Mouse (Mus musculus) MEL (cell line): ENCODE data around the gene Thg1l. TPM values are rescaled to one million over a fixed set of nuclear protein-coding genes. Genes with fewer than 3 reads are reported as not detected.

Source experiments
- DNase-seq: peaks from one replicate; pipeline ENCODE4 v3.0.0; 2011; ENCODE audit warnings: low read depth, low spot score
- H3K27ac ChIP-seq: 2 replicates; pipeline ENCODE4 v1.5.1; 2012; ENCODE audit warnings: low read depth, mild to moderate bottlenecking, control low read depth, low read length, moderate library complexity; ENCODE audit not compliant: control insufficient read depth
- H3K27me3 ChIP-seq, 2 experiments: fragments of 150-350 bp in 1 of 2; sonication (generic) in 1 of 2; 2 replicates each; pipeline ENCODE4 v1.6.1; 2012; ENCODE audit warnings: low read length in 2 of 2, mild to moderate bottlenecking in 2 of 2, improper control_type of control experiment in 1 of 2, moderate library complexity in 1 of 2; ENCODE audit not compliant: insufficient read depth in 2 of 2, control insufficient read depth in 1 of 2
- H3K36me3 ChIP-seq, 2 experiments: 2 replicates each; pipeline ENCODE4 v1.6.1; 2012 to 2014; ENCODE audit warnings: low read length in 2 of 2, improper control_type of control experiment in 1 of 2, inconsistent platforms in 1 of 2, mild to moderate bottlenecking in 1 of 2; ENCODE audit not compliant: insufficient read depth in 2 of 2, control insufficient read depth in 1 of 2
- H3K4me1 ChIP-seq, 2 experiments: fragments of 150-350 bp in 1 of 2; sonication (generic) in 1 of 2; 2 replicates each; pipeline ENCODE4 v1.6.1; 2012; ENCODE audit warnings: low read length in 2 of 2, improper control_type of control experiment in 1 of 2, mild to moderate bottlenecking in 1 of 2; ENCODE audit not compliant: insufficient read depth in 2 of 2, control insufficient read depth in 1 of 2
- H3K4me3 ChIP-seq, 2 experiments: fragments of 150-350 bp in 1 of 2; sonication (generic) in 1 of 2; 2 replicates each; pipeline ENCODE4 v1.5.1; 2012; ENCODE audit warnings: low read depth in 2 of 2, low read length in 2 of 2, mild to moderate bottlenecking in 2 of 2, moderate library complexity in 2 of 2, control low read depth in 1 of 2, improper control_type of control experiment in 1 of 2; ENCODE audit not compliant: control insufficient read depth in 1 of 2, insufficient read depth in 1 of 2
- H3K79me2 ChIP-seq: 2 replicates; pipeline ENCODE4 v1.6.1; 2012; ENCODE audit warnings: mild to moderate bottlenecking, low read length, moderate library complexity; ENCODE audit not compliant: control insufficient read depth, poor library complexity, insufficient read depth
- H3K9ac ChIP-seq: 2 replicates; pipeline ENCODE4 v1.6.1; 2012; ENCODE audit warnings: low read depth, mild to moderate bottlenecking, control low read depth, low read length, moderate library complexity; ENCODE audit not compliant: control insufficient read depth, poor library complexity, severe bottlenecking
- H3K9me3 ChIP-seq: fragments of 150-350 bp; sonication (generic); replicated peaks from 2 replicates; pipeline ENCODE4 v1.6.1; 2012; ENCODE audit warnings: mild to moderate bottlenecking, low read length, improper control_type of control experiment, moderate library complexity; ENCODE audit not compliant: insufficient read depth
- CHD2 ChIP-seq: IDR thresholded peaks from 2 replicates; pipeline ENCODE4 v1.6.1; 2011; ENCODE audit warnings: low read length, improper control_type of control experiment
- CTCF ChIP-seq, 3 experiments: IDR thresholded peaks in 2 of 3; conservative IDR thresholded peaks in 1 of 3; 2 replicates each; pipeline ENCODE4 v1.5.1; 2011 to 2012; ENCODE audit warnings: low read length in 3 of 3, low read depth in 2 of 3, mild to moderate bottlenecking in 2 of 3, improper control_type of control experiment in 1 of 3, inconsistent platforms in 1 of 3, mixed read lengths in 1 of 3, moderate library complexity in 1 of 3; ENCODE audit not compliant: control insufficient read depth in 1 of 3, insufficient read depth in 1 of 3, poor library complexity in 1 of 3, severe bottlenecking in 1 of 3
- E2F4 ChIP-seq: IDR thresholded peaks from 2 replicates; pipeline ENCODE4 v1.6.1; 2011; ENCODE audit warnings: low read depth, low read length, improper control_type of control experiment, borderline replicate concordance
- ELF1 ChIP-seq: IDR thresholded peaks from 2 replicates; pipeline ENCODE4 v1.6.1; 2014; ENCODE audit warnings: low read depth, mild to moderate bottlenecking, inconsistent platforms, low read length, improper control_type of control experiment, moderate library complexity
- EP300 ChIP-seq, 2 experiments: IDR thresholded peaks; 2 replicates each; pipeline ENCODE4 v1.6.1; 2011; ENCODE audit warnings: improper control_type of control experiment in 2 of 2, low read length in 2 of 2, low read depth in 1 of 2, mild to moderate bottlenecking in 1 of 2
- GABPA ChIP-seq: IDR thresholded peaks from 2 replicates; pipeline ENCODE4 v1.6.1; 2012; ENCODE audit warnings: low read depth, mild to moderate bottlenecking, inconsistent platforms, low read length, improper control_type of control experiment, moderate library complexity
- GATA1 ChIP-seq: IDR thresholded peaks from 2 replicates; pipeline ENCODE4 v1.6.1; 2011; ENCODE audit warnings: low read depth, low read length, improper control_type of control experiment
- HCFC1 ChIP-seq: IDR thresholded peaks from 2 replicates; pipeline ENCODE4 v1.6.1; 2012; ENCODE audit warnings: low read depth, mild to moderate bottlenecking, inconsistent platforms, low read length, improper control_type of control experiment, moderate library complexity
- JUND ChIP-seq: IDR thresholded peaks from 2 replicates; pipeline ENCODE4 v1.6.1; 2011; ENCODE audit warnings: low read depth, mild to moderate bottlenecking, improper control_type of control experiment, low read length
- KAT2A ChIP-seq: conservative IDR thresholded peaks from 2 replicates; pipeline ENCODE4 v1.6.1; 2012; ENCODE audit warnings: low read depth, low read length, improper control_type of control experiment, inconsistent platforms
- MAFK ChIP-seq: IDR thresholded peaks from 2 replicates; pipeline ENCODE4 v1.6.1; 2011; ENCODE audit warnings: low read depth, mild to moderate bottlenecking, low read length, improper control_type of control experiment, borderline replicate concordance
- MAX ChIP-seq: IDR thresholded peaks from 2 replicates; pipeline ENCODE4 v1.6.1; 2011; ENCODE audit warnings: low read length, improper control_type of control experiment
- MAZ ChIP-seq: IDR thresholded peaks from 2 replicates; pipeline ENCODE4 v1.6.1; 2012; ENCODE audit warnings: low read depth, mild to moderate bottlenecking, inconsistent platforms, low read length, improper control_type of control experiment
- MEF2A ChIP-seq: IDR thresholded peaks from 2 replicates; pipeline ENCODE4 v1.6.1; 2014; ENCODE audit warnings: low read depth, mild to moderate bottlenecking, inconsistent platforms, low read length, improper control_type of control experiment; ENCODE audit not compliant: poor library complexity, insufficient replicate concordance, severe bottlenecking; ENCODE audit errors: extremely low read depth
- MYB ChIP-seq: IDR thresholded peaks from 2 replicates; pipeline ENCODE4 v1.6.1; 2011; ENCODE audit warnings: mild to moderate bottlenecking, low read depth, low read length, improper control_type of control experiment
- NELFE ChIP-seq: IDR thresholded peaks from 2 replicates; pipeline ENCODE4 v1.6.1; 2011; ENCODE audit warnings: low read depth, low read length, improper control_type of control experiment
- POLR2A ChIP-seq, 2 experiments: IDR thresholded peaks; 2 replicates each; pipeline ENCODE4 v1.6.1; 2011 to 2012; ENCODE audit warnings: low read length in 2 of 2, mild to moderate bottlenecking in 2 of 2, control low read depth in 1 of 2, improper control_type of control experiment in 1 of 2, low read depth in 1 of 2, moderate library complexity in 1 of 2; ENCODE audit not compliant: control insufficient read depth in 1 of 2, insufficient read depth in 1 of 2, poor library complexity in 1 of 2
- POLR2AphosphoS2 ChIP-seq: IDR thresholded peaks from 2 replicates; pipeline ENCODE4 v1.6.1; 2011; ENCODE audit warnings: low read length, improper control_type of control experiment
- POLR2AphosphoS5 ChIP-seq: IDR thresholded peaks from 2 replicates; pipeline ENCODE4 v1.6.1; 2012; ENCODE audit warnings: low read depth, borderline replicate concordance, mild to moderate bottlenecking, inconsistent platforms, low read length, moderate library complexity, mixed read lengths
- RAD21 ChIP-seq: IDR thresholded peaks from 2 replicates; pipeline ENCODE4 v1.6.1; 2011; ENCODE audit warnings: mild to moderate bottlenecking, low read depth, low read length, improper control_type of control experiment
- RCOR1 ChIP-seq: IDR thresholded peaks from 2 replicates; pipeline ENCODE4 v1.6.1; 2012; ENCODE audit warnings: low read depth, mild to moderate bottlenecking, inconsistent platforms, low read length, improper control_type of control experiment
- SIN3A ChIP-seq: IDR thresholded peaks from 2 replicates; pipeline ENCODE4 v1.6.1; 2012; ENCODE audit warnings: low read length, improper control_type of control experiment, inconsistent platforms
- SMC3 ChIP-seq: IDR thresholded peaks from 2 replicates; pipeline ENCODE4 v1.6.1; 2011; ENCODE audit warnings: low read depth, low read length, improper control_type of control experiment
- USF1 ChIP-seq: IDR thresholded peaks from 2 replicates; pipeline ENCODE4 v1.6.1; 2014; ENCODE audit warnings: low read depth, mild to moderate bottlenecking, inconsistent platforms, low read length, improper control_type of control experiment, moderate library complexity
- ZC3H11A ChIP-seq: IDR thresholded peaks from 2 replicates; pipeline ENCODE4 v1.6.1; 2012; ENCODE audit warnings: low read depth, mild to moderate bottlenecking, inconsistent platforms, low read length, improper control_type of control experiment
- ZKSCAN1 ChIP-seq: IDR thresholded peaks from 2 replicates; pipeline ENCODE4 v1.6.1; 2012; ENCODE audit warnings: low read depth, mild to moderate bottlenecking, inconsistent platforms, low read length, improper control_type of control experiment, moderate library complexity
- ZMIZ1 ChIP-seq: IDR thresholded peaks from 2 replicates; pipeline ENCODE4 v1.6.1; 2012; ENCODE audit warnings: low read depth, mild to moderate bottlenecking, inconsistent platforms, low read length, improper control_type of control experiment, moderate library complexity
- ZNF384 ChIP-seq: IDR thresholded peaks from 2 replicates; pipeline ENCODE4 v1.6.1; 2012; ENCODE audit warnings: low read depth, mild to moderate bottlenecking, inconsistent platforms, low read length, improper control_type of control experiment
- polyA plus RNA-seq, 2 experiments: library from polyadenylated mRNA; stranded (reverse) in 1 of 2; unstranded in 1 of 2; fragments of >175 nt in 1 of 2; fragments of >200 nt in 1 of 2; gene quantifications; 2 replicates each; pipeline versions ENCODE4 v1.2.1 to v1.2.4; 2012; ENCODE audit warnings: low replicate concordance in 2 of 2, low read depth in 1 of 2; ENCODE audit not compliant: insufficient read length in 2 of 2, insufficient read depth in 1 of 2, missing spikeins in 1 of 2
- total RNA-seq: library from RNA; depleted of rRNA; stranded (reverse); fragments of 300-350 nt; gene quantifications from 2 replicates; pipeline ENCODE4 v1.2.3, GENCODE M21; 2012

Thg1l gene
- total and polyA plus RNA-seq, 3 experiments, result 65.8 to 569 (median 77.5) TPM

DNA sequence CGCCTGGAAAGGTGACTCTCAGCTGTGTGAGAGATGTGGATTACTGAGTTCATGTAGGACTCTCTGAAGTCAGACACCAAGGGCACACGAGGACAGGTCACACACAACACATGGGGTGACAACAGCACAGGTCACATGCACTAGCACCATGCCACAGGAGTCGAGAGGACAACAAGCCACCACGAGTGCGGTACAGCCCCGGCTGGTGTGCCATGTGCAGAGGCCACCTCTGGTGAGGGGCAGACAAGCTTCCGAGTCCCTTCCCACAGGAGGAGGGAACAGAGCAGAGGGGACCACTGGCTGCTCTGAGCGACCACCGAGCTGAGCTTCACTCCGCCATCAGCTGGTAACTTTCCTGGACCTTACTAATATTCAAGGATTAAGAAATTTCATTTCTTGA, 22.5 kb downstream of the Thg1l start:
- Histone ChIP-seq H3K27ac (no peak overlapping the region), H3K4me1 (no peaks in the 10 kb centered on the region), H3K9ac (no peak overlapping the region), H3K9me3 (no peaks in the 10 kb centered on the region), H3K27me3 (no peaks in the 10 kb centered on the region), H3K79me2 (no peaks in the 10 kb centered on the region; the same call in 1 of the 2 replicates), H3K4me3 (no peak overlapping the region), H3K36me3 (peaks cover 0 to 11% of the 10 kb centered on the region in 2 experiments; a peak in 2 of 4 replicates)
- TF ChIP-seq USF1 (no peak), RCOR1 (no peak), EP300 (IDR thresholded peaks at IDR 0.05; ENCODE audit: low read depth in 1 of 2, low read length in 2 of 2) (no peak), HCFC1 (no peak), ZNF384 (no peak), POLR2AphosphoS5 (no peak), GABPA (no peak), SIN3A (no peak), MAFK (no peak), CHD2 (no peak), ZKSCAN1 (no peak), ELF1 (no peak), E2F4 (no peak), MYB (no peak), POLR2AphosphoS2 (no peak), ZC3H11A (no peak)
- no peak for DNase-seq

GRCm38 (mm10) chr11:45929541-45929940, 25.8 kb downstream of the Thg1l start:
- peaks cover 0 to 3% of the 10 kb centered on the region in 2 experiments; a peak in 2 of 4 replicates for H3K36me3 ChIP-seq
- DNase-seq, result no peak
- TF ChIP-seq USF1 (no peak), GATA1 (no peak), RAD21 (no peak), KAT2A (no peak), ELF1 (no peak), POLR2A (IDR thresholded peaks at IDR 0.05; ENCODE audit: control insufficient read depth in 1 of 2, insufficient read depth in 1 of 2, low read depth in 1 of 2, low read length in 2 of 2, poor library complexity in 1 of 2) (no peak), ZMIZ1 (no peak), POLR2AphosphoS5 (no peak), MAX (no peak), NELFE (no peak), JUND (no peak), SMC3 (no peak), ZNF384 (no peak), CTCF (IDR thresholded peaks at IDR 0.05 in 2 of 3, conservative IDR thresholded peaks at IDR 0.05 in 1 of 3; ENCODE audit: control insufficient read depth in 1 of 3, insufficient read depth in 1 of 3, low read depth in 2 of 3, low read length in 3 of 3, poor library complexity in 1 of 3, severe bottlenecking in 1 of 3) (no peak), MAZ (no peak), MEF2A (no peak)

More at GRCm38 (mm10) chr11:45929541-45929940, 25.8 kb downstream of the Thg1l start:
- Histone ChIP-seq H3K9ac (no peak overlapping the region), H3K9me3 (no peaks in the 10 kb centered on the region), H3K4me3 (no peak overlapping the region), H3K79me2 (no peaks in the 10 kb centered on the region), H3K27ac (no peak overlapping the region), H3K4me1 (no peaks in the 10 kb centered on the region), H3K27me3 (no peaks in the 10 kb centered on the region)
